Mouse (Mus musculus) induced T-regulatory cell, adult 2 months (primary cell): Measurements from ENCODE around the gene Crybg2.

Experiments
- DNase-seq: peaks from one replicate; pipeline ENCODE4 v3.0.0-alpha.2; 2012; ENCODE audit warnings: low read depth

The Crybg2 gene

GRCm38 (mm10) chr4:134094923-134095547, 34.4 kb downstream of the Crybg2 start, which contains the start of gene Cd52:
Gene Cd52 (minus strand): TSS chr4:134095082.
- peak; percentile 92 for DNase-seq

DNA sequence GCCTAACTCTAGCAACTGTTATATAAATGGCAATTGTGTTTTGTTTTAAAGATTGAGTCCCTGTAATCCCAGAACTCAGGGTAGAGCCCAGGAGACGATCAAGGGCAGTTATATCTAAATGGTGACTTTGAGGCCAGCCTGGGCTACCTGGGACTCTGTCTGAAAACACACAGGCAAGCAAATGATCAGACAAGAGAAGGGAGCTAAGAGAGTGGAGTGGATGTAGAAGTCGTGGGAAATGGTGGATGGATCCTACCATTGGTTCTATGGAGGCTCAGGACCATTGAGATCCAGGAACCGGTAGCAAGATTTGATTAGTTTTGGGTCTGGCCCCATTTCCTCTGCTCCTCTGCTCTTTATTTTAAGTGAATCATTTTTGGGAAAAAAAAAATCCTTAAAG, 35.5 kb downstream of the Crybg2 start:
- DNase-seq = peak; percentile 55

GRCm38 (mm10) chr4:134097015-134097608, 36.5 kb downstream of the Crybg2 start:
- peak; percentile 94 for DNase-seq

GRCm38 (mm10) chr4:134098628-134099027, 38.0 kb downstream of the Crybg2 start:
- peak; percentile 95 for DNase-seq

- DNase-seq = peak; percentile 37
Measured at GRCm38 (mm10) chr4:134100245-134100644, 39.6 kb downstream of the Crybg2 start.

DNA sequence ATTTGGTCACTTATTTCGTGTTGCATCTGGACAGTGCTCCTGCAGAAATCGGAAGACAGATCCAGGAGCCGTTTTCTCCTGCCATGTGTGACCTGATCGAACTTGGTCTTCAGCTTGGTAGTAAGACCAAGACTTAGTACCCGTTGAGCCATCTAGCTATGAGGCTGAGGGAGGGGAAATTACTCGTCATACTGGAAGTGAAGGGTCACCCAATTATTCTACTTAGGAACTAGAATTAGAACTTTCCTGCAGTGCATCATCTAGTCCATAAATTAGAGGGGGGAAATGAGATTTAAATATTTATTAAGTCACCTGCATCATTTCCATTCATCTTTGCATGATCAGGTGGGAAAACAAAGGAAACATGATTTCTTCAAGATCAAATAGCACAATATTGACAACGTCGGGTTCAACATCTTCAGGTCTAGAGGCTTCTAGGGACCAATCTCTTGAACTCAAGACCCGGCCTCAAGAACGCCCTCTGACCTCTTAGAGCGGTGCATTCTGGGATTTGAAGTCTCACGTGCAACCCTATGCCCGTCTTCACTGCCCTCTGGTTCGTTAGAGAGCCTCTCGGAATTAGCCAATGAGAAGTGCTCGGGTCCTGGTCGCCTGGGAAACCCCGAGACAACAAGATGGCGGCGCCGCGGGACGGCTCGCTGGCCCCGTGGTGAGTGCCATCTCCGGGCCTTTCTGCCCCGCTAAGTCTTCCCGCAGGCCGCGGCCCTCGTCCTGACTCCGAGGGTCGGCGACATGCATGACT, 41.5 kb downstream of the Crybg2 start, which contains the start of gene Ubxn11:
TSS of gene Ubxn11 (plus strand) at position 592 of the 763 bp plus-strand sequence.
- peak; percentile 94 for DNase-seq

DNA sequence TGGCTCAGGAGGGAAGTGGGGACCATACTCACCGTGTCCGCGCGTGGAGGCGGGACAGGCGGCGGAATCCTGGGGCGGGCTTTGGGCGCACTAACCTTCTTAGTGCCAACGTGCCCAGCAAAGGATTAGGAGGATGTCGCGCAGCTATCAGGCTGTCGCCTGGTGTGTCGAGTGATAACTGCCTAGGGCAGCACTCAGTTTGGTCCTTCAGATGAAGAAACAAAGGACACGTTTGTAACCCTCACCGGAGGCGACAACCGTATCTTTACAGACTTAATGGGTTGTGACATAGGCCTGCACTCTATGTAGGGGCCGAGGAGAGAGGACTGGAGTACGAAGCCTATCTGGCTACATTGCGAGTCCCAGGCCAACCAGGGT, 42.1 kb downstream of the Crybg2 start:
- DNase-seq = no peak

- peak; percentile 81 for DNase-seq
Measured at GRCm38 (mm10) chr4:134106105-134106504, 45.5 kb downstream of the Crybg2 start.

DNA sequence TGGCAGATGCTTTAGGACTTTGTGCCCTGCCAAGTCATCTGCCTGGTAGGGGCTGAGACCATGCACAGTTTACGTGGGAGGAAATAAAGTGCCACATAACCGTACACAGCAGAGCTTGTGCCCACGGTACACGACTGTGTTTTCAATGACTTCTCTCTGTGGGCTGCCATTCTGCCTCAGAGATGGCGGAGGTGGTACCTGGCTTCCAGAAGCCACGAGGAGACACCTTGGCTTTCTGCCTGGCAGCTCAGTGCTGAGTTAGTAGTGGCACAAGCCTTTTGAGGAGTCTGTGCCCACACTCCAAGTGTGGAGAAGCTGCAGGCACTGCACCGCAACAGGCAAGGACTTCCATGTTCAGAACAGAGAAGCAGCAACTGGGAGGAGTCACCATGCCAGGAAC, 47.1 kb downstream of the Crybg2 start:
- peak; percentile 39 for DNase-seq

GRCm38 (mm10) chr4:134108196-134108595, 47.6 kb downstream of the Crybg2 start:
- no peak for DNase-seq

DNA sequence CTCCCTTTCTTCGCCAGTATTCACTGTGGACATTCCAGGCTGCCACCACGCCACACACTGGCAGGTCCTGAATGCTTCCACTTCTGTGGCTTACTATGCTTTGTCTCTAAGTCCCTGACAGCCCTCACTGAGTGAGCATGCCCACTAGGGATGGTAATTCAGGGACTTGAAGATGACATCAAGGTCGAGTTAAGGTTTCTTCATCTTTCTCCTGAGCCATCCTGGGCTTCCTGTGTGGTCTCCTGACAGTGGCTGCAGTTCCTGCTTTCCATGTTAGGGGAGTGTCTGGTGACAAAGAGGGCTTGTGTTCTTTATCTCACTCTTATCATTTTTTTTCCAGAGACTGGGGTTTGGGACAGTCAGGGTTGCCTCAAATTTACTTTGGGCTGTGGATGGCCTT, 50.0 kb downstream of the Crybg2 start:
- DNase-seq = no peak

GRCm38 (mm10) chr4:134112403-134112802, 51.8 kb downstream of the Crybg2 start:
- DNase-seq = no peak

DNA sequence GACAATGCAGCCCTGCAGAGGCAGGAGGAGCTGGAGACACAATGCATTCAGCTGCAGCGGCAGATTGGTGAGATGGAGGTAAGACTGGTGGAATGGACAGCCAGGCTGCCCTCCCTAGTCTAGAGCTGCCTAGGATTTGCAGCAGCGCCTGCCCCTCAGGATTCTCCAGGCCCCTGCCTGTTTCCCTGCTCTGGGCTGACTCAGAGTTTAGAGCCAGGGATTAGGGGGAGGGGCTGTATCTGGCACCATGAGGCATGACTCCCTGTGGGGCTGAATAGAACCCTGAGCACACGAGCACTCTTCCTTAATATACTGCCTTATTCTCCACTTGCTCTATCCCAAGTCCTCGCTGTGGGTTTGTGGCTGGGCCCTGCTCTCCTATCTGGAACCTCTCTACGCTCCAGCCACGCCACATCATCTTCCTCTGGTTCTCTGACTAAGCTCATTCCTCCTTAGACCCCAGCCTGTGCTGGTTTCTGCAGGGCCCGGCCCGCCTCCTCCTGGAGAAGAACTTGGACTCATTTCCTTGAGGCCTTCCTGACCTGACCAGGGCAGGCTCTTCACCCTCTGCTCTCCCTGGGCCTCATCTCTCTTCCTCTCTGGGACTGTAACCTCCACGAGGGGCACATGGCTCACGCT, 52.9 kb downstream of the Crybg2 start:
- no peak for DNase-seq

DNA sequence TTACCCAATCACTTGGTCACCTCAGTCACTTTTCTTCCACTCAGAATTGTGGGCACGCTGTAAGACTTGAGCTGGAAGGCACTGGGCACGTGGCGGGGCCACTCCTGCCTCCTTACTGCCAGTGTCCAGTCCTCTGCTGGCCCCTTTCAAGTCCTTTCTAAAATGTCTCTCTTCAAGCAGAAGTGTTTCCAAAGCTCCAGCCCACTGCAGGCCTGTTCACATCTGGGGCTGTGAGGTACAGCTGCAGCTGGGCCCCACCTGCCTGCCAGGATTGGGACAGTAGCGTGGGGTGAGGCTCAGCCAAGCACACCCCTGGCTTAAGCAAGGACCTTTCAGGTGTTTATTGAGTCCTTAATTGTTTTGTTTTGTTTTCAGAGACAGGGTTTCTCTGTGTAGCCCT, 53.4 kb downstream of the Crybg2 start:
- no peak for DNase-seq

- DNase-seq = peak; percentile 52
Measured at GRCm38 (mm10) chr4:134115215-134116144, 54.9 kb downstream of the Crybg2 start.

DNA sequence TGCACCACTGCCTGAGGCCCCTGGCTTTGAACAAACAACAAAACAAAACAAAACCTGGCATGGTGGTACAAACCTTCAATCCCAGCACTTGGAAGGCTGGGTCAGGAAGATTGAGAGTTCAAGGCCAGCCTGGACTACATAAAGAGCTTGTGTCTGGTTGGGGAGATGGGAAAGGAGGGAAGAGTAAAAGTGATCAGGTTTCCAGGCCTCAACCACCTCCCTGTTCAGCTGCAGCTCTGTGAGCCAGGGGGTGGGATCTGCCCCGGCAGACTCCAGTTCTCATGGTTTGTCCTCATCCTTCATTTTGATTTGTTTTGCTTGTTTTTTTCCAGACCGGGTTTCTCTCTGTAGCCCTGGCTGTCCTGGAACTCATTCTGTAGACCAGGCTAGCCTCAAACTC, 55.9 kb downstream of the Crybg2 start:
- DNase-seq = no peak

- peak; percentile 94 for DNase-seq
Measured at GRCm38 (mm10) chr4:134117012-134117411, 56.4 kb downstream of the Crybg2 start.

DNA sequence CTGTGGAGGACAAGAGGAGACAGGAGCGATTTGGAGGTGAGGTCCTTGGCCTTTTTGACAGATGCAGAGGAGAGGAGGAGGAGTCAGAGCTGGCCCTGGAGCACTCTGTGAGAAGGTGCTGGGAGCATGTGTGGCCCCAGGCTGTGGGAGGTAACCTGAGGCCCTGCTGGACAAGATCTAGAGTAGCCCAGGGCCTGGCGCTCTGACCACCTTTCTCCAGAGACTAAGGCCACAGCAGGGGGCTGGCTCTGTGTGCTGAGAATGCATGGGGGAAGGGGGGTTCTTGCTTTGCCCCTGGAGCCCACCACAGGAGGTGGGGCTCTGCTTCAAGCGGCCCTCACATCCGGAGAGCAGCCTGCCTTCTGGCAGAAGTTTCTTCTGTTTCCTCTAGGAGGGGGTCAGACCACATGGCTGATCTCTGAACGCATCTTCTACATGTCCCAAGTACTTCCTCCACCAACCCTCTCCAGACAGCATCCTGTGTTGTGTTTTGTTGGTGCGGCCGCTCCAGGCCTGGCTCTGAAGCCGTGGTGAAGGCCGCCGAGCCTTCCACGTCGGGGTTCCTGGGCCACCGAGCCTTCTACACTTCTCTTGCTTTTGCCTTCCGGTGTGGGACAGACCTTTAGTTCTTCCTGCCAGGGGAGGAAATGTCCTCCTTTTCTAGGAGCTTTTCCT, 57.6 kb downstream of the Crybg2 start:
- peak; percentile 80 for DNase-seq

GRCm38 (mm10) chr4:134119042-134119441, 58.4 kb downstream of the Crybg2 start:
- DNase-seq = no peak

- peak; percentile 79 for DNase-seq
Measured at GRCm38 (mm10) chr4:134119644-134120043, 59.0 kb downstream of the Crybg2 start.
